ENCODE assay signal across 13 mouse cellular contexts in the genomic region with DNA sequence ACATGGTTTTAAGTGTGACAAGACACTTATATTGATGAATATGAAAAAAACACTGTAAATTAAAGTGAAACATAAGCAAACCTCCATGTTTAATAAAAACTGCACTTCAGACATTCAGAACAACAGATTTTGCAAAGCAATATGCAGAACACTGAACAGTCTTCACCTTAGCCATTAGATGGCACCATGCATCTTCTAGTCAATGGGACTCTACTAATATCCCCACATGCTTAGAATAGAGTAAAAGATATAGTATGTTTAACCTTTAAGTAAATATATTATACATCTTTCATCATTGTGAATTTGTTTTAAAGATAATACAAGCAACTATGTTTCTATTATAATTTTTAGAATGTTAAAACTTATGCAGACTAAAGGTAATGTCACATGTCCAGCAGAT. TPM values are rescaled to one million over a fixed set of nuclear protein-coding genes. Genes with fewer than 3 reads are reported as not detected.
DNase-seq lines count a peak whose midpoint lies in the region; ATAC-seq and TF ChIP-seq lines count a peak whose summit lies in the region.
"Had no signal": no experiment of that assay in that cellular context is flagged by ENCODE, and none has a peak within 500 bp of the region (broad histone marks: within the 10 kb centered on the region; RNA-seq: fewer than 3 reads in every experiment).

No protein-coding gene starts in this region.

- no peaks in the 10 kb centered on the region for H3K9me3 ChIP-seq in liver, embryonic 11.5 days (ENCODE audit: control insufficient read depth, low read length)
- H3K9me3 ChIP-seq: heart, embryonic 13.5 days; lung, embryonic 15.5 days had no signal

- no peak overlapping the region for H3K9ac ChIP-seq in liver, embryonic 11.5 days (ENCODE audit: low read depth, low read length)
- H3K9ac ChIP-seq: heart, embryonic 13.5 days; lung, embryonic 15.5 days had no signal

- no peaks in the 10 kb centered on the region for H3K36me3 ChIP-seq in kidney, adult 2 months (ENCODE audit: control insufficient read depth, insufficient read depth, low read length)
- no peaks in the 10 kb centered on the region for H3K36me3 ChIP-seq in liver, embryonic 11.5 days (ENCODE audit: control insufficient read depth, insufficient read depth, low read length)
- H3K36me3 ChIP-seq: heart, embryonic 13.5 days; lung, embryonic 15.5 days had no signal

- TF ChIP-seq CTCF in kidney, adult 2 months (conservative IDR thresholded peaks at IDR 0.05; ENCODE audit: insufficient read depth, insufficient read length, low read depth, low read length) = no peak

- H3K27ac ChIP-seq in kidney, adult 2 months (ENCODE audit: insufficient read depth, low read depth, low read length) = no peak overlapping the region
- H3K27ac ChIP-seq in liver, embryonic 11.5 days (ENCODE audit: low read depth, low read length) = peak overlapping the region; percentile 82
- H3K27ac ChIP-seq: heart, embryonic 13.5 days; lung, embryonic 15.5 days had no signal

- no peaks in the 10 kb centered on the region for H3K27me3 ChIP-seq in kidney, adult 2 months (replicated peaks; ENCODE audit: control insufficient read depth, insufficient read depth, low read length)
- H3K27me3 ChIP-seq in liver, embryonic 11.5 days (replicated peaks; ENCODE audit: control insufficient read depth, insufficient read depth, low read length) = no peaks in the 10 kb centered on the region
- H3K27me3 ChIP-seq: heart, embryonic 13.5 days; lung, embryonic 15.5 days had no signal

- DNase-seq in cerebellum, postnatal 4 days (ENCODE audit: low spot score in 2 of 2) = no peak
- DNase-seq in kidney, adult 2 months = peak; percentile 10
- no peak for DNase-seq in kidney, postnatal 25 days
- peak; percentile 64 for DNase-seq in MN1 (ENCODE audit: low spot score)
- DNase-seq in liver, embryonic 11.5 days (ENCODE audit: low spot score) = no peak
- DNase-seq in testis, postnatal 10 days (ENCODE audit: low spot score) = no peak
- no peak for DNase-seq in adrenal gland, adult 18-20 months (ENCODE audit: low spot score in 2 of 2)
- DNase-seq: kidney, postnatal 4 days; spleen, adult 18-20 months had no signal

- H3K4me2 ChIP-seq in liver, embryonic 11.5 days = peak overlapping the region; percentile 49
- H3K4me2 ChIP-seq: heart, embryonic 13.5 days; lung, embryonic 15.5 days had no signal

- H3K4me3 ChIP-seq in kidney, adult 2 months (ENCODE audit: insufficient read depth, low read depth, low read length) = no peak overlapping the region
- H3K4me3 ChIP-seq in liver, embryonic 11.5 days (ENCODE audit: low read depth, low read length) = no peak overlapping the region
- H3K4me3 ChIP-seq: heart, embryonic 13.5 days; lung, embryonic 15.5 days had no signal

- H3K4me1 ChIP-seq in kidney, adult 2 months (ENCODE audit: control insufficient read depth, insufficient read depth, low read length) = peaks cover 12% of the 10 kb centered on the region
- peaks cover 14% of the 10 kb centered on the region for H3K4me1 ChIP-seq in liver, embryonic 11.5 days (replicated peaks; ENCODE audit: control insufficient read depth, insufficient read depth, low read length)
- H3K4me1 ChIP-seq: heart, embryonic 13.5 days; lung, embryonic 15.5 days had no signal

- no peak for TF ChIP-seq POLR2A in kidney, adult 2 months (IDR thresholded peaks at IDR 0.05; ENCODE audit: low read depth, low read length)

- 0 out of 2 replicates have a peak, but pooled peaks have one; percentile 56 for ATAC-seq in cerebellum, adult (ENCODE audit: insufficient number of reproducible peaks, low FRiP score, low TSS enrichment)
- ATAC-seq in liver, embryonic 11.5 days (replicated peaks; ENCODE audit: low FRiP score) = no peak; the same call in 1 of the 2 replicates

RNA-seq across cellular contexts. Expression of gene Syt14, which starts 34.7 kb away (rescaled TPM):
- polyA plus RNA-seq in kidney, adult 2 months (2012; rRNA removed) = 1.2 and 1.7 TPM in 2 replicates
- polyA plus RNA-seq in liver, embryonic 11.5 days (2014; fragmentation: Nextera tagmentation; extraction: Ambion mirVana) = 2.3 TPM in 2 replicates
- 1 to 10 TPM; 5.8 to 6.9 TPM for total RNA-seq in adrenal gland, adult 18-20 months (2021)
- polyA plus RNA-seq: C2C12 had no signal

Comparison
In these comparisons a context has a peak if more than half of its experiments do, and no peak if none do; other contexts are left out.
1. DNase-seq: peak in kidney, adult 2 months (single experiment) and MN1 (single experiment); none in cerebellum, postnatal 4 days (0 of 2), kidney, postnatal 25 days (0 of 2), liver, embryonic 11.5 days (single experiment), testis, postnatal 10 days (single experiment) and adrenal gland, adult 18-20 months (0 of 2).